Mouse (Mus musculus) bone marrow macrophage, adult 2 months (primary cell): ENCODE measurements around the gene Cntn4. TPM values are rescaled to one million over a fixed set of nuclear protein-coding genes. Genes with fewer than 3 reads are reported as not detected.

ENCODE experiments used
- H3K27ac ChIP-seq: 2 replicates; pipeline ENCODE4 v1.5.1; 2012; ENCODE audit warnings: low read depth, low read length; ENCODE audit not compliant: insufficient read depth
- H3K4me1 ChIP-seq: 2 replicates; pipeline ENCODE4 v1.6.1; 2012; ENCODE audit warnings: low read length; ENCODE audit not compliant: control insufficient read depth, insufficient read depth
- H3K4me3 ChIP-seq: 2 replicates; pipeline ENCODE4 v1.5.1; 2012; ENCODE audit warnings: mild to moderate bottlenecking, low read length, moderate library complexity; ENCODE audit not compliant: insufficient read depth
- CTCF ChIP-seq: IDR thresholded peaks from 2 replicates; pipeline ENCODE4 v1.5.1; 2012; ENCODE audit warnings: low read depth, mild to moderate bottlenecking, low read length, moderate library complexity
- POLR2A ChIP-seq: IDR thresholded peaks from 2 replicates; pipeline ENCODE4 v1.6.1; 2012; ENCODE audit warnings: mild to moderate bottlenecking, low read depth, low read length, borderline replicate concordance
- polyA plus RNA-seq: library from polyadenylated mRNA; stranded (reverse); fragments of >200 nt; gene quantifications from 2 replicates; pipeline ENCODE4 v1.2.4, GENCODE M21; 2012; ENCODE audit not compliant: missing spikeins, insufficient read depth, insufficient read length

Cntn4 gene
- not detected in 2 replicates for polyA plus RNA-seq

DNA sequence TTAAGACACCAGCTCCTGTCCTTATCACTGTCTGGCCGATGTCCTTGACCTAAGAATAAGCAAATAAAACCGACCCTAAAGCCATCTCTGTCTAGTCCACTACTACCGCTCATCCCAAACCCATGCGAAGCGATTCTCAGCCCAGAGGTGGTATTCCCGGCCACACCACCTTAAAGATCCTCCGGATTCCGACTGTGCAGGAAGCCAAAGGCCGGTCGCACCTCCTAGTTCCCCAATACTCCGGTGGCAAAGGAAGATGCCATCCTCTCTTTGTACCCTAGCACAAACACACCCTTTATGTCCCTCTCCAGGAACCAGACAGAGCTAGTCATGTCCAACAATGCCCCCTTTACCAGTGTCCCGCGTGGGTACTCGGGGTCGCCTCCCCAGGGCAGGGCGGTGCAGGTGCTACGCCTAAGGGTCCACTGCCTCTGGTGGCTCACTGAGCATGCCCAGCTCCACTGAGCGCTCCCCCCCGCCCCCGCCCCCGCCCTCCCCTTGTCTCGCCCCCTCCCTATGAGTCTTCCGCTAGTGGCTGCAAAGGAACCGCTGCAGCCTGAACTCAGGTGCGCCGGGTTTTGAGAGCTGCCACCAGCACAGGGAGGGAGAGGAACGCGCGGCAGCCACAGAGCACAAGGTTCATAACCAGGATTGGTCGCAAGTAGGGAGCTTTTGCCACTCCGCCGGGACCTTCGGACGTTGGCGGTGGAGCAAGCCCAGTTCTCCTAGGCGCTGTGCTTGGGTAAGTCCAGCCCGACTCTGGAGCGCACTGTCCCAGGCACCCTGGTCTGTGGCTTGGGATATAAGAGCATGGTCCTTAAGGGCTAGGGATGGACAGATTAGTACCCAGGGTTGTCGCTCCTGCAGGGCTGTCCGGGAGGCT is at the start of gene Cntn4:
Gene Cntn4 (plus strand): TSS at position 512 of the 883 bp plus-strand sequence.
- H3K4me1 ChIP-seq, result no peaks in the 10 kb centered on the region
- no peak within 1 kb of the TSS for H3K27ac ChIP-seq
- H3K4me3 ChIP-seq, result no peak within 1 kb of the TSS
- TF ChIP-seq CTCF, result no peak
- TF ChIP-seq POLR2A, result no peak

- H3K4me3 ChIP-seq, result no peak overlapping the region
- no peak for TF ChIP-seq CTCF
- H3K27ac ChIP-seq, result no peak overlapping the region
- no peaks in the 10 kb centered on the region for H3K4me1 ChIP-seq
Observed at GRCm38 (mm10) chr6:105674276-105674675, 3.2 kb upstream of the Cntn4 start.

DNA sequence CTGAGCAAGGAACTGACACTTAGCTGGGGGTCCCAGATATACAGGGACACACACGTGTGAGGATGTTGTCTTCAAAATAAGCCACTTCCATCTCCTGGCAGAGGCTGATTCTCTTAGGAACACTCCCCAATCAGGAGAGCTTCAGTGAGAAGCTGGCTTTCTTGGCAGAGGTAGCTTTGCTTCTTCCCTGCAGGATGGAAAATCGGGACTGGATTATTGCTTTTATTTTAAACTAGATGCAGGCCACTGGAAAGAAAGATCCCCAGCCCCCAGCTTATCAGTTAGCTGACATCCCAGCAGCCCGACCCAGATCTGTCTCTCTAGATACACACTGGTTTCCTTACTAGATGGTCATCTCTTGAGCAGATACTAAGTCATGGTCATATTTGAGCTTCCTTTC is 2.4 kb upstream of the Cntn4 start:
- Histone ChIP-seq H3K4me1 (no peaks in the 10 kb centered on the region), H3K27ac (no peak overlapping the region), H3K4me3 (no peak overlapping the region)
- no peak for TF ChIP-seq CTCF
- no peak for TF ChIP-seq POLR2A

DNA sequence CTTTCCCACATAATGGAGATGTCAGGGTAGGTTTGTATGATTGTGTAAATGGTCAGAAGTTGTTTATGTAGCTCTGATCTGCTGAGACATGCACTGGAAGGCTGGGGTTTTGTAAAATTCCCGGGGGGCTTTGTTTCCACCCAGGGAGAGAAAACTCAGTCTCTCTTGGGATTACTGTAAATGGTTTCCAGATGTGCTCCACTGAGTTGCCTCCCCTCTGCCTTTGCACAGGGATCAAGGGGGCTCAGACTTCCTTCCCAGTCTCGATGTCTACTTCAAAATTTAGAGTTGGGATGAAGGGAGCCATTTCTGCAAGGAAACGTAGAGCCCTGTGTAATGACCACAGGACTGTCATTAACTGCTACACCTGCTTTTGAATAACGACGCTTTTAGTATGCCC is 823 bp upstream of the Cntn4 start:
- TF ChIP-seq POLR2A, result no peak
- no peak for TF ChIP-seq CTCF
- no peak overlapping the region for H3K27ac ChIP-seq

GRCm38 (mm10) chr6:105678778-105679177 is 1.3 kb downstream of the Cntn4 start:
- TF ChIP-seq CTCF (no peak), POLR2A (no peak)
- Histone ChIP-seq H3K4me1 (no peaks in the 10 kb centered on the region), H3K4me3 (no peak overlapping the region), H3K27ac (no peak overlapping the region)

More for the DNA sequence above, 823 bp upstream of the Cntn4 start:
- no peak overlapping the region for H3K4me3 ChIP-seq
- H3K4me1 ChIP-seq, result no peaks in the 10 kb centered on the region

DNA sequence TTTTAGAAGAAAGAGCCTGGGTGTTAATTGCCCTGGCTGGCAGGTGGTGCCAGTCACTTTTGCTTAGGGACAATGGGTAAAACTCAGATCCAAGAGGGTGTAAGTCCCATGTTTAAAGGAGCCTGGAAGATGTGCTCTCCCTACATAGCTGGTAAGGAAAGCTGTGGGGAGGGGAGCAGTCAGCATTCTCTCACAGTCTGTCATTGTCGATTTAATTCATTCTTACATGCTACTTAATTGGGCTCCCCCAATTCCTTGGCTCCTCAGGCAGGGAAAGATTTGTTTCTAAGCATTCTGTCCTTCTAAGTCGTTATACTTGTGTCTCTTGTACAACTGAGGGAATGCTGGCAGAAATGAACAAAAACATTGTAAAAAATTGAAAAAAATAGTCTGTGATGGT is 4.0 kb downstream of the Cntn4 start:
- H3K4me3 ChIP-seq, result no peak overlapping the region
- no peak overlapping the region for H3K27ac ChIP-seq
- no peak for TF ChIP-seq POLR2A
- no peak for TF ChIP-seq CTCF
- H3K4me1 ChIP-seq, result no peaks in the 10 kb centered on the region

DNA sequence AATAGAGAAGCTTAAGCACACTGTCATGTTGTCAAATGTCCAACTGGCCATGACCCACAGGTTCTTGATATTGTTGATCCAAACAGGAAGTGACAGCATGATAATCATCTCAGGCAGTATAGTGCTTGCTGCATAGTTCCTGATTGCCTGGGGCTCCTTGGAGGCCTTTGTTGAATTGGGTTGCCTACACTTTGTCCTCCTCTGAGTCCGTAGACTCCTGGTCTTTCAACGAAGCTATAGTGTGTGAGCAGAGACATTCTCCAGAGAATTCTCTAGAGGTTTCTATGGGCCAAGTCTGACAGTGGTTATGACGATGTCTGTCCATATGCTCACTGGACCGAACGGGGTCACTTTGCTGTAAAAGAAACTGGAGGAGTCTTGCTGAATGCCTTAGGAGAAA is 5.8 kb downstream of the Cntn4 start:
- Histone ChIP-seq H3K4me1 (no peaks in the 10 kb centered on the region), H3K4me3 (no peak overlapping the region), H3K27ac (no peak overlapping the region)
- no peak for TF ChIP-seq POLR2A
- no peak for TF ChIP-seq CTCF

GRCm38 (mm10) chr6:105684123-105684522 is 6.7 kb downstream of the Cntn4 start:
- H3K27ac ChIP-seq, result no peak overlapping the region
- H3K4me1 ChIP-seq, result no peaks in the 10 kb centered on the region
- no peak for TF ChIP-seq CTCF
- no peak for TF ChIP-seq POLR2A
- no peak overlapping the region for H3K4me3 ChIP-seq

DNA sequence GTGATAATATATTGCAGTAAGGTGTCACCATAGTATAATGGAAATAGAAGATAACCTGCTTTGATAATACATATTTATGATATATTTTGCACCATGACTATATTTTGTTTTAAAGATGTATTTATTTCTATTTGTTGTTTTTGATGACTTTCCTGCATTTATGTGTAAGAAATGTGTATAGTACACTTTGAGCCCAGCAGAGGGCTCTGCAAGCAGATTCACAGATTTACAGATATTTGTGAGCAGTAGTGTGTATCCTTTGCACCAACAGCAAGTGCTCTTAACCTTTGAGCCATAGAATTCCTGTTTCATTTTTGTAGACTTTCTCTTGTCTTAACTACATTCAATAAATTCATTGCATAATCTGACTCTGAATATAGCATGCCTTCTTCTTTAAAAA is 10.7 kb downstream of the Cntn4 start:
- TF ChIP-seq POLR2A (no peak), CTCF (no peak)
- no peaks in the 10 kb centered on the region for H3K4me1 ChIP-seq
- no peak overlapping the region for H3K4me3 ChIP-seq
- H3K27ac ChIP-seq, result no peak overlapping the region

DNA sequence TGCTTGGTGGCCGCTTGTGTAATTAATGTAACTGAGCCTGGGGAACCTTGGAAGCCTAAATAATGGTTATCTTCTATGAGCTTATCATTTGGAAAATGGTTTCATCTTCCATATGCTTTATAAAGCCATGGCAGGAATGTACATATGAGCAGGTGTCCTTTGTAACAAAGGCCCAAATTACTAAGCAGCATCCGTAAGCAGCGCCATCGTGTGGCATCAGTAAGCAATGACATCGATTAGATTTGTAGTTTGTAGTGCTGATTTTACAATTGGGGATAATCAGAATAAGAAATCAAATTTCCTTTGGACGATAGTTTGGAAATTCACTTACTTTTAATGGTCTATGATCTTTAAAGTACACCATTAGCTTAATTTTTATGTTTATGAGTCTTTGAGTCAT is 64.6 kb downstream of the Cntn4 start:
- TF ChIP-seq CTCF (no peak), POLR2A (no peak)
- Histone ChIP-seq H3K4me1 (no peaks in the 10 kb centered on the region), H3K4me3 (no peak overlapping the region), H3K27ac (no peak overlapping the region)

DNA sequence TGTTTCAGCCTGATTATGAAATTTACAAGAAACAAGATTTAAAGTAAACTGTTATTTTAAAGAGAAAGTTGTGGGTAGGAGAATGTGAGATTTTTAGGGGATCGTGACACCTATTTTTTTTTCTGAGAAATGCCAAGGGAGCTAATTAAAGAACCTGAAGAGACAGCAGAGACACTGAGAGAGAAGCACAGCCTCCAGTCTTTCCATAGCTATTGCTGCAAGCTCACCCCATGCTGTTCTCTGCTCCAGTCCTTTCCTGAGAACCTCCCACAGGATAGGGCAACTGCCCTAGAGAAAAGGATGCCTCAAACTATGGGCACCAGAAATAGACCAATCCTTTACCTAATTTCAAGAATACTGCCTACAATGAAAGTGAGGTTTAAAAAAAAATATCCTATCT is 103.2 kb downstream of the Cntn4 start:
- Histone ChIP-seq H3K4me3 (no peak overlapping the region), H3K4me1 (no peaks in the 10 kb centered on the region), H3K27ac (no peak overlapping the region)
- TF ChIP-seq POLR2A (no peak), CTCF (no peak)
